Mouse (Mus musculus): ENCODE results near the gene Atp1a3.
"Not testable (repeated sequence)": the region's sequence is repeated elsewhere in the genome, so short reads cannot be mapped to it uniquely, and the experiment has no call there.

The Atp1a3 gene

DNA sequence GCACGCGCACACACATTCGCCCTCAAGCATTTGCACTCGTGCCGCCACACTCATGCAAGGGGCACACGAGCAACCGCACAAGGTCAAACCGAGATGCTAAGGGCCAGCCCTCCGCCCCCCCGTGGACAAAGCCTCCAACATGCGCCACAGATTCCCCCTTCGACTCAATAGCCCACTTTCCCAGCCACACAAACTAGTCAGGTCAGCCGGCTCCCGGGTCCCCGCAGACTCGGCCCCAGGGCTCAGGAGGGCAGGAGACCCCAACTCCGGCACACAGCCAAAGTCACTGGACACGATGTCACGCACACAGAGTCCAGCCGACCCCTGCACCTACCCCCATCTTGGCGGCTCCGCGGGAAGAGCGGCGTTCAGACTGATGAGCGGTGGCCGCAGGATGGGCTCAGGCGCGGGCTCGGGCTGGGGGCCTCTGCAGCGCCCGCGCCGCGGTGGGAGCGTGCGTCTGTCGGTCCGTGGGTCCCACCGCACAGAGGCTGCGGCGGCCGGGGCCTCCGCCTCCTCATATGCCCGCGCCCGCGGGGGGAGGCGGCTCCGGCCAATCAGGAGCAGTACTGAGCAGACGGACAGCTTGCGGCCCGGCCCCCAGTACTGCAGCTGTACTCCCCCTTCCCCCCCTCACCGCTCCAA is at the start of gene Atp1a3:
TSS of gene Atp1a3 (minus strand) at position 538 of the 645 bp plus-strand sequence.
- no peak for DNase-seq (ENCODE audit: low spot score)

DNA sequence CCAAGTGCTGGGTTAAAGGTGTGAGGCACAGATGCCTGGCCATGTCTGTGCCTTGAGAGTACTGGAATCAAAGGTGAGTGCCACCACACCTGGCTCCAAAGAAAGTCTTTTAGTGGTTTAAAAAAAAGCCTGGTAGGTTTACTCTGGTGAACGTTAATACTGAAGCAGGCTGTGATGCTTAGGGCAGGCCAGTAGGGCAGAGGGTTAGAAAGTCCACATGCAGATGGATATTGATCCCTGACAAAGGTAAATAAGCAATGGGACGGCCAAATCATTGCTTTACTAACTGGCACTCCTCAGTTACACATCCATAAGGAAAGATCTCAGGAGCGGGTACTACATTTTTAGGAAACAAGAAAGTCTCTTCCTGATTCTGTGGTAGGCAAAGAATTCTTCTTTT is 46.8 kb upstream of the Atp1a3 start:
- DNase-seq (ENCODE audit: low spot score), result no peak

DNA sequence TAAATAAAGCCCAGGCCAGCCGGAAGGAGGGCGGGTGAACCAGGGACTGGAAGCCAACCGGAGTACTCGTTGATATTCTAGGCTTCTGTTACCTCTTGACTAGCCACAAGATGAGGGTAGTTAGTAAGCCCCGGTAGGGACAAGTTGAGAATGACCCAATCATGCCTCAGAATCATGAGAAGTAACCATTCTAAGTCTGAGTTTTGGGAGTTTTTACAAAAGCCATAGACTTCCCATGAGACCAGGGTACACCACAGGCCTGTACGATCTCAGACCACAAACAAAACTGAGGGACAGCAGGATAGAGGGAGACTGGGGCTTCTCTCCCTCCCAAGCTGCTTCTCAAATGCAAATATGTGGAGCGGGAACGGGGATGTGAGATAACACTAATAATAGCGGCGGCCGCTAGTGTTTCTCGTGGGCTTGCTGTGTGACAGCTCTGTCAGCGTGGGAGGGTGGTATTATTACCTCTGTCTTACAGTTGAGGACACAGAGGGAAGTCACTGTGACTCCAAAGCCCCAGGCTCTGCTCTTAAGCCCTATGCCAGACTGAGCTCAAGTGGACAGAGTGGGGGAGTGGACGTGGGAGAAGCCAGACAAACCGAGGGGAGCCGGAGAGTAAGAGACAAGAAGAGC is 43.7 kb upstream of the Atp1a3 start:
- DNase-seq (ENCODE audit: low spot score), result no peak

DNA sequence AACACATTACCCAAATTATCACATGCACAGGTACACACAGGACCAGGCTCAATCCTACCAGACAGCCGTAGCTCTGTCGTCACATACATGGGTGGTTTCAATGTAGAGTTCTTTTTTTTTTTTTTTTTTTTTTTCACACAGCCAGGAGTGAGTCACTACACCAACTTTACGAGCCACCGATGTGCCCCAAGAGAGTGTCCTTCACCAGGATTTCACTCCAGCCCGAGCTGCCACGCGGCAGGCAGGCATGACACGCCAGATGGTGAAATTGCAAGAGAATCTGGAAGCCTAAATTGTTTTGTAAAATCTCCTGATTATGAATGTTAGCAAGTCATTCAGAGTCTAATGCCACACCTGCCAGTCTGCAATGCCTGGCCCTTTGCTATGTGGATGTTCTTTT is 41.6 kb upstream of the Atp1a3 start:
- no peak for DNase-seq (ENCODE audit: low spot score)

DNA sequence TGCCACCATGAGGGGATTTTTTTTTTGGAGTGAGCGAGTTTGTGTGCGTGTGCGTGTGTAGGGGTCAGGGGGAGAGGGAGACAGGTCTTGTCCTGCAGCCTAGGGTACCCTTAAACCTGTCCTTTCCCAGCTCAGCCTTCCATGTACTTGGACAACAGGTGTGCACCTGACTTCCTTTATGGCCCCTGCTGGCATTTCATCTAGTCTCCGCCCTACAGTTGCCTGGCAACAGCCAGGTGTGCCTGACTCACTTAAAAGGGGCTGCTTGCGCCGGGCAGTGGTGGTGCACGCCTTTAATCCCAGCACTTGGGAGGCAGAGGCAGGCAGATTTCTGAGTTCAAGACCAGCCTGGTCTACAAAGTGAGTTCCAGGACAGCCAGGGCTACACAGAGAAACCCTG is 38.8 kb upstream of the Atp1a3 start:
- DNase-seq (ENCODE audit: low spot score), result not testable (repeated sequence)

DNA sequence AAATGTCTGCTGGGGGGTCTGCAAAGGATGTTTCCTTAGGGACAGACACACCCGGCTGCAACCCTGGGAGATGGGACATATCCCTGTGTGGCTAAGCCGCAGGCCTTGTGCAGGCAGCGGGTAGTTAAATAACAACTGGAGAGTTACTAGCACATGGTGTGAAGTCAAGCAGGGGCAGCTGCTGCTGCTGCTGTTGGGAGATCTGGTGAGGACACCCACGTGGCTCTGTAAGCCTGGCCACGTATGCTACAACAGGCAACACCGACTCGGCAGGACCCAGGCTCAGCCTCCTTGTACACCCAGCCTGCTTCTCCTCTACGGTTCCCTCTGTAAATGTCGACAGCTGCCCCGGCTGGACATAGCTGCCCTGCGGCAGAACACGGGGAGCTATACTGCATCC is 36.2 kb upstream of the Atp1a3 start:
- DNase-seq (ENCODE audit: low spot score), result no peak

DNA sequence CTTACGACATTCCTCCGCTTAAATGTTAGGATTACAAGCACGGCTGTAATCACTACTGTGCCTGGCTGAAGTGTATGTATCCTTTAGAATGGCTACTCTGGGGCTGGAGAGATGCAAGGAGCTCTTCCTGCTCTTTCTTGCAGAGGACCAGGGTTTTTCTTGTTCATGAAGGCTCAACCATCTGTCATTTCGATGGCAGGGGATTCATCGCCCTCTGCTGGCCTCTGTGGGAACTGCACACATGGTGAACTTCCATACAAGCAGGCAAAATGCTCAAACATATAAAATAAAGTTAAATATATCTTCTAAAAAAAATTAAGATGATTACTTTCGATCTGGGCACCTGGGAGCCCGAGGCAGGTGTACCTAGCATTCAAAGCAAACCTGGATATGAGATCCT is 30.2 kb upstream of the Atp1a3 start:
- no peak for DNase-seq (ENCODE audit: low spot score)

DNA sequence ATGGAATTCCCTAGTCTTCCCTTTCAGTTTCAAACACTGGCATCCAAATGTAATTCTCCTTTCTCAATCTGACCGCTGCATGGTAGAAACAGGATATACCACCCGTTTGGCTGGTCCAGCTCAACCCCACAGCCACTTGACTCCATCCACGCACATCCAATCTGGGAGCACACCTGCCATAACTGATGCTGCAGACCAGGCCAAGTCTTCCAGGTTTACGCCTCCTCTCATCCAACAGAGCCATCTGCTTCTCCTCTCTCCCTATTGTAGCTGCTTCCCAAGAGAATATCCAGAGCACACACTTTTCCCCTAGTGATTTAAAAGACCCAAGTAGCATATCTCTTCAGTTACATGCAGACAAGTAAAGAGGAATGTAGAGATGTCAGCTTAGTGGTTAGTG is 29.0 kb upstream of the Atp1a3 start:
- DNase-seq (ENCODE audit: low spot score), result no peak

DNA sequence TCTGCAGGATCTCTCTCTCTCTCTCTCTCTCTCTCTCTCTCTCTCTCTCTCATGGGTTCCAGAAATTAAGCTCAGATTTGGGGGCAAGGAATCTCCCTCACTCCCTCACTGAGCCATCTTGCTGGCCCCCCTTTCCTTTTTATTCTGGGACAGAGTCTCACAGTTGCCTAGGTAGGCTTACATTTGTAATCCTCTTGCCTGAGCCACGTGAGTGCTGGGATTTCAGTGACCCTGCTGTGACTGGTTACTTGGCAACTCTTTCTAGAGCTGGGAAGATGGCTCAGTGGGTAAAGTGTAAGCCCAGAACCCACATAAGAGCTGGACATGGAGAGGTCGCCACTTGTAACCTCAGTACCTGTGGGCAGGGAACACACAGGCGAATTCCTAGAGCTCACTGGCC is 25.8 kb upstream of the Atp1a3 start:
- no peak for DNase-seq (ENCODE audit: low spot score)

DNA sequence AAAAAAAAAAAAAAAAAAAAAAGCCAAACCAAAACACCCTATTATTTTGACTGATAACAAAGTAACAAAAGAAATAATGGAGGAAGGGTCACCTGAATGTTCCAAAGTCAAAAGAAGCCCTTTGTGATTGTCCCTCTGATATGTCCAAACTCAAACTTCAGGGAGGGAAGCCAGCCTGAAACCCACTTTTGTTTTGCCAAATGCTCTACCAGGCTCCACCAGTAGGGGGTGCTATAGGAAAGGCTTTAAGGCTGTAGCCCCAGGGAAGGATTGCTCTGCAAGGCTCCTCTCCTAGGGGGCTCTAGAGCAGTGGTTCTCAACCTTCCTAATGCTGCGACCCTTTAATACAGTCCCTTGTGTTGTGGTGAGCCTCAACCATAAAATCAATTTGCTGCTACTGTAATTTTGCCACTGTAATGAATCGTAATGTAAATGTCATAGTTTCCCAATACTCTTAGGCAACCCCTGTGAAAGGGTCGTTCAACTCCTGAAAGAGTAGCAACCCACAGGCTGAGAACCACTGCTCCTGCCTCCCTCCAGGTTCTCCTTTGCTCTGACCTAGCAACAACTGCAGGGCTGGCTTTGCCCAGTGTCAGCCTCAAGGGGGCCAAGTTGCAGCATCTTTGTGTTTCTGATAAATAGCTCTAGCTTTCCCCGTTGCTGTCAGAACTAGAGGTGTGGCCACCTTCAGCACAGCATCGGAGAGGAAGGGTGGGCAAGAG is 24.4 kb upstream of the Atp1a3 start:
- DNase-seq (ENCODE audit: low spot score), result no peak

DNA sequence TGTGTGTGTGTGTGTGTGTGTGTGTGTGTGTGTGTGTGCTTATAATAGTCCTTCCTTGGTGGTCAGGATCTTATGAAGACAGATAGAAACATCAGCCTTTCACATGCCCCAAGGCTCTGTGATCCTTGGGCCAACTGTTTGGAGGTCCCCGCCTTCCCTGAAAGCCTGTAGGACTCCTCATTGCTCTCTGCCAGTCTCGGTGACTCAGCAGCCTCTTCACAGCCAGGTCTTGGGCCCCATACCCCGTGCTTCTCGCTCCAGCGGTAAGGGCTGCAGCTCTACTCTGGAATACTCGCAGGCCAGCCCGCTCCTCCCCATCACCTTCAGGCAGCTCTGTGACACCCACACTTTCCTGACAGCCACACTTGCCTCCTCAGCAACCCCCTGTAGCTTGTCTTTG is 20.7 kb upstream of the Atp1a3 start:
- no peak for DNase-seq (ENCODE audit: low spot score)

DNA sequence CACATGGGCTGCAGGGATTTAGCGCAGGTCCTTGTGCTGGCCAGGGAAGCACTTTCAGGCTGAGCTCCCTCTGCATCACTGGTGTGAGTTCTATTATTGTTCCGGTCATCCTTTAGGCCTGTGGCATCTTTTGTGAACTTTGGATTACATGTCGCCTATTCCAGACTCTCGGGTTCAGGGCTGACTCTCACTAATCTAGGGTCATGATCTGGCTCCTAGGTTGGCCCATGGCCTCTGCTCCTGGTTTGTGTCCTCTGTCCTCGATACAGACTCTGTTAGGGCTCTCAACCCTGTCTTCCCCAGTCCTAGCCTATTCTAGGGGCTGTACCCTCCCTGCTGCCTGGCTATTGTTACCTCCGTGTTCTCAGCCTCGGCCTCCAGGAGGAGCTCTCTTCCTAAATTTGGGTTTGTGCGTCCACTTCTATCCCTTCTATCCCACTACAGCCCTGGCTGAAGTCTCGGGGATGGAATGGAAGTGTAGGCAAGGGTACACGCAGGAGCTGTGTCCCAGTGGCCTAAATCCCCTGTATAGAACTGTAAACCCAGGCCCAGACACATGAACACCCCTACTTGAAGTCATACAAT is 20.2 kb upstream of the Atp1a3 start:
- DNase-seq (ENCODE audit: low spot score), result no peak

DNA sequence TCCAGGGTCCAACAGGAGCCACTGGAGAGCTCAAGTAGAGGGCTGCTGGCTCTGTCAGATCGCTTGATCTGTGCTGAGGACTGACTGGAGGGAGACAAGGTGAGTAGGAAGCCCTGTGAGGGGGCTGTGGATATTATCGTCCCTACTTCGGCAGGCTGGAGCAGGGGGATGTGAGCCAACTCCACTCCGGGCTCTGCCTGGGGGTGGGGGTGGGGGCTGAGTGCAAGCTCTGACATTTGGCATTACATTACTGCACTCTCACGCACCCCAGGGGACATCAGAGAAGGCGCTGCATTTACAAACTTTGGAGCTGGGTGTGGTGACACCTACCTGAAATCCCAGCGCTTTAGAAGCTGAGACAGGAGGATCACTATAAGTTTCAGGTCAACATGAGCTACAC is 5.8 kb upstream of the Atp1a3 start:
- no peak for DNase-seq (ENCODE audit: low spot score)

DNA sequence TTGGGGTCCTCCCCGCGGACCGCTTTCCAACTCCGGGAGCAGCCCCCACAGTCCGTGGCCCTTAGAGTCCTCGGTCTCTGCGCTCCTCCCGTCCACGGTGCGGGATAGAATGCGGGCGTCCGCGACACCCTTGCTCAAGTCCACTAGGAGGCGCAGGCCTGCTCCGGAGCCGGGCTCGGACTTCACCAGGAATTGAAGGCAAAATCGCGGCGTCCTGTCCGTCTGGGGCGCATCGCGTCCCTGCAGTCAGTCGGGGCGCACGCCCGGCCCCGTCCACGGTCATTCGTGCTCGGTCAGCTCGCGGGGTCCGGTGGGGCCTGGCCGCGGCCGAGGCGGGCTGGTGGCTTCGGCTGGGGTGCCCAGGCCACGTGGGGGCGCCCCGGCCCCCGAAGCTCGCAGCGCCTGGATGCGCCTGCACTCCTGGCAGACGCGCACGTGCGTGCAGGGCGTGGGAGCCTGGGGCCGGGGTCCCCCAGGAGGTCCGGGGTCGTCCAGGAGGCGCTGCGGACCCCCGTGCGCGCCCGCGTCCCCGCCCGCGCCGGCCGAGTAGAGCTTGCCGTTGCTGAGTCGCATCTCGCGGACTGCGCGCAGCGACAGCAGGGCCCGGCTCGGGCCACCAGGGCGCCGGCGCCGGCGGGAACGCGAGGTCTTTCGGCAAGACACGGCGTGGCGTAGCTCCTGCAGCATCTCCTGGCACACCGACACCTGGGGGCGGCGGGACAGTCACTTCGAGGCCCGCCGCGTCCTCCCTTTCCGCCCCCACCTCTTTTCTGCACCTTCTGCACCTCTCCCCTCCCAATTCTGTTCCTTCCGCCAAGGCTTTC is 4.5 kb upstream of the Atp1a3 start:
- DNase-seq (ENCODE audit: low spot score), result no peak

DNA sequence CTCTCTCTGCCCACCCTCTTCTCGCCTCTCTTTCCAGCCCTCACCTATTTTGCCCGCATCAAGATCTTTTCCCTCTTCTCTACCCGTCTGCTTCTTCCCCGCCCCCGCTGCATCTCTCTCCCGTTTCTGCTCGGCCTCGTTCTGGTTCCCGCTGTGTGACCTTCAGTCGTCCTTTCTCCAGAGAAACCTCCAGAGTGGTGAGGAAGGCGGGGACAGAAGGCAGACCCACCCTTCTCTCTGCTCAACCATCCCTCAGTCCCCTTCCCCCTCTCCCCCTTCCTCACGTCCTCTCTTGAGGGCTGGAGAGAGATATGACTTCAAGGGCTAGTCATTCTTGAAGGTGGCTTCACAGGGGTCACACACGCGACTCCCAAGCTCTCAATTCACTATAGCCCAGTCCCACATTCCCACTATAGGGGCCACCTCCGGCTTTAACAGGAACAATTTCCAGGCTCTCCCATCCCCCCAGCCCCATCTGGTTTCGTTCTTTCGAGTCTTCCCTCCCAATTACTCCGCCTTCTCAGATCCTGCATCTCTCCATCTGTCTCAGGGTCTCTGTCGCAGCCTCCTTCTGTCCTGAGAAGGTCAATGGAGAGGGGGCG is 3.4 kb upstream of the Atp1a3 start:
- no peak for DNase-seq (ENCODE audit: low spot score)

DNA sequence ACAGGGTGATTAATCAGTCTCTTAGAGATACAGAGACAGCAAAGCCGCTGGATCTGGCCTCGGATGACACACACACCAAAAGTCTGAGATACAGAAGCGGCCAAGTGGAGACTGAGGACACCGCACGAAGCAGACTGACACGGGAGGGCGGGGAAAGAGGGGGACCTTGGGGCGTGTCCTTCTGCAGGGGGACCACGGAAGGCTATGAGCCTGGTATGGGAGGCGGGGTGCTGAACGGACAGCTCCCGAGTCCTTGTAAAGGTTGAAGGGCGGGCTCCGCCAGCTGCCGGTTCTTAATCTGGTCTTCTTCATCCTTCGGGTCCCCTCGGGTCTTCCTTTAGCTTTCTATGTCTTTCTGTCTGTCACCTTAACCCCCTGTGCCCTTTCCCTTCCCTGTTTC is 2.9 kb upstream of the Atp1a3 start:
- DNase-seq (ENCODE audit: low spot score), result no peak

DNA sequence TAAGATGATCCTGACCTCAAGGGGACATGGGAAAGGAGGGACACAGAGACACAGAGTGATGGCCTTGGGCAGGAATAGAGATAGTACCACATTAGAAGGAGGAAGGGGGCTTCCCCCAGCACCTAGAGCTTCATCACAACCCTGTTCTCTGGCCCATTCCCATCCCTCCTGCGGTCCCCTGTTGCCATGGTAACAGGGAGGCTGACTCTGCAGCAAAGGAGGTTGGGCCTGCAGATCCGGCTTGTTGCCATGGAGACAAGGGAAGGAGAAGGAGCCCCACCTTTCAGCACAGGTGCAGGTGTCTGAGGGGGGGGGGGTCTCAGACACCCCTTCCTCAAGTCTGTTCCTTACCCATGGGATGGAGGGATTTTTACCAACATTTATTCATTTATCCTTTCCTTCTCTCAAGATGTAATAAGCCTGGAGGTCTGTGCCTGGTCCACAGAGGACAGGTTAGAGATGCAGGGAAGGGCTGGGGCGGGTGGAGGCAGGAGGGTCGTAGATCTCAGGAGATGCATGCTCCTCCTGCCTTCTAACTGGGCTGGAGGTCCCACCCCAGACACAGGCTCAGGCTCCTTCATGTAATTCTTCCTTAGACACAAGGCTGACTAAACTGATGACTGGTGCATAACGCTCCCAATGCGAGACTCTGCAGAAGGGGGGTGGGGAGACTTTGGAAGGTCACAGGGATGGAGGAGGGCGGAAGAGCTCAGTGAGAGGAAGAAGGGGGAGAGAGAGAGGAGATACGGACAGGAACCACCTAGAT is 2.0 kb upstream of the Atp1a3 start:
- no peak for DNase-seq (ENCODE audit: low spot score)

DNA sequence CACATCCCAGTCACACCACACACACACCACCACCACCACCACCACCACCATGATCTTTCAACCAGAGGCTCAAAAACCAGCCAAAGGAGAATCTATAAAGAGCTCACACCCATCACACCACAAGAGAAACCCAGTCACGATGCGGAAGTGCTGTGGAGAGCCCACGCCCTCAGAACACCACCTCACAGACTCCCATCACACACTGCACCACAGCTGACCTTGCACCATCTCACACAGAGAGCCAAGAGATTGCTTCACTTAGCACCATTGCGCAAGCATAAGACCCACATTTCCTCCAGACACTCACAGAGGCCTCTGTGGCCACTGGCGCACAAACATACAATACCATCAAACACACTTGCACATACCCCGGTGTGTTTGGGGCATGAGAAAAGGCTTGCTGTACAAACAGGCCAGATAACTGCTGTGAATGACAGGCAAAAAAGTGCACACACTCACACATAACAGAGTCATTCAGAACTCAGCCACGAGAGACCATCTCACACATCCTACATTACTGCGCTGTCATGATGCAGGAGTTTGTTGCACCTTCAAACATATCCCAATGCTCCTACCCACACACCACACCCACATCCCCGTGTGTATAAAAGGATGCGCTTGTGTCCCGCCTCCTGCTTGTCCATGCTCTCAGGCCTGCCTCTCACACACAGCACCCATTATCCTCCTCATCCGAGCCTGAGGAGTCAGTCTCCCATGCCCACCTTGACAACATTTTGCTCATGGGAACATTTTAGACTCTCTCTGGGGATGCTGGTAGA is 1.0 kb upstream of the Atp1a3 start:
- no peak for DNase-seq (ENCODE audit: low spot score)

DNA sequence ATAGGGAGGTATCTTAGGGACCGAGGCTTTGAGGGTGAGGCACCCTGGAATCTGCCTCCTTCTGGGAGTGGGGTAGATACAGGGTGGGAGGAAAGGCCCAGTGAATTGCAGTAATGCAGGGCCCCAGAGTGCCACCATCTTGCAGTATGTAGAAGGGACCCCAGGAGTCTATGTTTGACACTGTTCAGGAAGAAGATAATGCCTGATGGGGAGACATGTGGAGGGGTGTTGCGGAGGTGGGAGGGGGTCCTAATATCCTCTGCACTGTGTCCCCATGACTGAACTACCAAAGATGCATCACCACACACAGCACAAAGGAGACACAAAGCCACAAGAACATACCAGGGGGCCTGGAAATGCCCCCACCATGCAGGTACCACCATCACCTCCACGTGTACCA is 413 bp upstream of the Atp1a3 start:
- no peak for DNase-seq (ENCODE audit: low spot score)

DNA sequence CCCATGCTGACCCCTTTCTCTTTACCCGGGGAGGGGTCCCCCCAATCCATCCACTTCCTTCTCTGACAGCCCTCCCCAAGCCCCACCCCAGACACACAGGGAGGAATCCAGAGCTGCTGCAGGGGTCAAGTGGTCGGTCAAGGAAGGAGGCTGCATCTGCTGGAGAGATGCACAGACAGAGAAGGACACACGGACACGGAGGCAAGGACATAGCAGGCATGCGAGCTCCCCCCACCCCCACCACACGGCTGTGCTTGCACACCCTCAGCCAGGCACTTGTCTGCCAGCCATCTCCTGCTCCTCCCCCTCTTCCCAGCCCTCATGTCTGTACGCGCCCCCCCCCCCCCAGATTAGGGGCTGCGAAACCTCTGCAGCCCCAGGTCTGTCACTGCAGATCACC is 952 bp downstream of the Atp1a3 start:
- DNase-seq (ENCODE audit: low spot score), result no peak
